Mouse (Mus musculus) layer of hippocampus, adult 2 months (tissue): ENCODE measurements at regions not wholly inside any gene's neighbourhood (a gene's known extent, or its start where the extent isn't known, plus 50 kb on each side); places are given as distances from the start of the nearest gene placed in this dataset.

Experiments used
- DNase-seq, 2 experiments: peaks; one replicate each; pipeline ENCODE4 v3.0.0; 2022; ENCODE audit warnings: low spot score in 2 of 2
- H3K27ac ChIP-seq: fragments of 200-600 bp; 2 replicates; pipeline ENCODE4 v1.8.1; 2022
- H3K4me3 ChIP-seq: fragments of 200-600 bp; 2 replicates; pipeline ENCODE4 v1.8.1; 2022; ENCODE audit warnings: mild to moderate bottlenecking
- CTCF ChIP-seq: fragments of 200-600 bp; conservative IDR thresholded peaks from 2 replicates; pipeline ENCODE4 v1.8.1; 2022; ENCODE audit warnings: antibody characterized with exemption, mild to moderate bottlenecking, moderate library complexity

GRCm38 (mm10) chr7:77632656-77633055, 1105.2 kb downstream of the Ntrk3 start:
- no peak for DNase-seq
- no peak for TF ChIP-seq CTCF

DNA sequence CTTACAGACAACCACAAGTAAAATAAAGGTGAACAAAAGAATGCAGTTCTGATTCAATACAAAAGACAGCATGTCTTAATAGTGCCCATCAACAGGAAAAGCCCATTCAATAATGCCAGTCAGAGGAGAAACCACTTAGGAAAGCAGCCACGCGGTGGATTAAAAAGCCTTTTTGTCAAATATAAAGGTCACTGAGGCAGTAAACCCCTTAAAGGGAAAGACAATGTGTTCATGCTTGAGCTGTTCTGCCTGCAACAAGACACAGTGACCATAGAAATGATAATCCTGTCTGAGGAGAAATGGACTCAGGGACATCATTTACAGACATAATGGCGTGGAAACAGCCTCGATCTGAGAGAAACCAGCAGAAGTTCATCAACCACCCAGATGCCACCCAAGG, 1114.3 kb downstream of the Ntrk3 start:
- Histone ChIP-seq H3K4me3 (no peak overlapping the region), H3K27ac (no peak overlapping the region)
- no peak for TF ChIP-seq CTCF
- DNase-seq: no peak

More at GRCm38 (mm10) chr7:77632656-77633055, 1105.2 kb downstream of the Ntrk3 start:
- H3K27ac ChIP-seq: no peak overlapping the region
- H3K4me3 ChIP-seq: no peak overlapping the region

GRCm38 (mm10) chr7:77622934-77623333, 1114.9 kb downstream of the Ntrk3 start:
- no peak for TF ChIP-seq CTCF
- H3K4me3 ChIP-seq: no peak overlapping the region
- DNase-seq: no peak
- 0 out of 2 replicates have a peak overlapping the region, but pooled peaks have one; percentile 2 for H3K27ac ChIP-seq

DNA sequence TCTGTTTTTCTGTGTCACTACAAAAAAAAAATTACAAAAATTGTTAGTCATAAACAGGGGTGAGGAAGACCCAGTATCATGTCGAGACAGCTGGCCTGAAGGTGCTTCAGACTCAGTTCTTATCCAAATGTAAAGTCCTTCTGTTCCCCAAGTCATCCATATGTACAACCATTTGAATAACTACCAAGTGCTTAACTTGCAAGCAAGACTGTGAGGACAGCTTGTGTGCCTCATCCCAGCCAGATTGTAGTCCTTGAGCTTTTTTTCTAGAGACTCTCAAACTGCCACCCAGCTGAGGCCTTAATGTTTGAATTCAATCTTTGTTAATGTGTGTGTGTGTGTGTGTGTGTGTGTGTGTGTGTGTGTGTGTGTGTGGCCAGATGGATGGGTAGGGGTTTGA, 1164.9 kb downstream of the Ntrk3 start:
- peak; percentile 7 to 26 for DNase-seq

DNA sequence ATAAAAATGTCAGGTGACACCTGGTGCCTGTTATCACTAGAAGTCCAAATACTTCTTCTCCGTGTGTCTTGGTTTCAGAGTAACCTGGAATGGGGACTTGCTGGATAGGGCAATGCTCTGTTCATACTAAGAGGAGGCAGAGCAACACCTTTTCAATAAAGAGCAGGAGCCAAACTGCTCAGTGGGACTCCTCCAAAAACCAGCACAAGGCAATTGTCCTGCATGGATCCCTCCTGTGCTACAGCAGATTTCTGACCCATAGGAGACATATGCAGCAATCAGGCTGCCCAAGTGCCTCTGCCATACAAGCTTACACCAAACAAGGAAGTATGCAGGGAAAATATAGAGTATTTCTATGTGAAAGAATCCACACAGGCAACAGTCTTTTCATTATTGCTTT, 1178.7 kb downstream of the Ntrk3 start:
- H3K4me3 ChIP-seq: no peak overlapping the region
- no peak for DNase-seq
- no peak for TF ChIP-seq CTCF
- no peak overlapping the region for H3K27ac ChIP-seq

More for the DNA sequence above, 1164.9 kb downstream of the Ntrk3 start:
- H3K4me3 ChIP-seq: no peak overlapping the region
- TF ChIP-seq CTCF: no peak
- H3K27ac ChIP-seq: no peak overlapping the region

DNA sequence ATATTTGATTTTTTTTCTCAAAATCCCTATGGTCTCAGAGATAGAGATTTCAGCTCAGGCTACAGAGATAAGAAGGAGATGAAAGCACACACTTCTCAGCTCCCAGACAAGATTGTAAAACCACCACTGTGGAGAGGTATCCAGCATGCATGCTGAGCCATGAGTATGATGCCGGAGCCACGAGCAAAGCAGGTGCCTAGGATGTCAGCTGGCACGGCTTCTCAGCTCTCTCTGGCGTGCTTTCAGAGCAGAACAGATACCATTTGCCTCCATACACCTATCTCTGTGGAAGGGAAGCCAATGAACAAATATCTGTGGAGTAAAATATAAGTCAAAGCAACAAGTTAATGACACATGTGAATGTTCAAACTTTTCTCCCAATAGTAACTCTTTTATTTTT, 1179.3 kb downstream of the Ntrk3 start:
- no peak for TF ChIP-seq CTCF
- no peak for DNase-seq
- Histone ChIP-seq H3K4me3 (no peak overlapping the region), H3K27ac (no peak overlapping the region)

- H3K27ac ChIP-seq: no peak overlapping the region
- H3K4me3 ChIP-seq: no peak overlapping the region
- no peak for TF ChIP-seq CTCF
- DNase-seq: no peak
Observed at GRCm38 (mm10) chr7:77536890-77537289, 1200.9 kb downstream of the Ntrk3 start.

DNA sequence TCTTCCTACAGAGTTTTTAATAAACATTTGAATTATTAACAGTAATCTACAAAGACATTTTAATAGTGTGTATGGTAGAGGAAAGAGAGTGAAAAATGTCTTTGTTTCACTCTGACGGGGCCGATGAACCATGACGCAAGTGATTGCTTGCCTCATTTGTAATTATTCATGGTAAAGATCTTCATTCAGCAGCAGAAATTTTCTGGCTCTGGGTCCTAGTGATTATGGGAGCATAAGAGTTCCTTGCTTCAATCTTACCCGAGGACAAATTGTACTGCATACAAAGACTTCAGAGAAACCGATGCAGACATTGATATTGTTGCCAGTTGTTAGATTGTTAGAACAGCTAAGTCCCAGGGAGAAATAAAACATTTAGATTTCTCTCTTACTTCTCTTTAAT, 1209.9 kb downstream of the Ntrk3 start:
- Histone ChIP-seq H3K27ac (no peak overlapping the region), H3K4me3 (no peak overlapping the region)
- DNase-seq: no peak
- no peak for TF ChIP-seq CTCF

- no peak for DNase-seq
- Histone ChIP-seq H3K27ac (no peak overlapping the region), H3K4me3 (no peak overlapping the region)
- TF ChIP-seq CTCF: no peak
Observed at GRCm38 (mm10) chr7:77509586-77509985, 1228.2 kb downstream of the Ntrk3 start.

DNA sequence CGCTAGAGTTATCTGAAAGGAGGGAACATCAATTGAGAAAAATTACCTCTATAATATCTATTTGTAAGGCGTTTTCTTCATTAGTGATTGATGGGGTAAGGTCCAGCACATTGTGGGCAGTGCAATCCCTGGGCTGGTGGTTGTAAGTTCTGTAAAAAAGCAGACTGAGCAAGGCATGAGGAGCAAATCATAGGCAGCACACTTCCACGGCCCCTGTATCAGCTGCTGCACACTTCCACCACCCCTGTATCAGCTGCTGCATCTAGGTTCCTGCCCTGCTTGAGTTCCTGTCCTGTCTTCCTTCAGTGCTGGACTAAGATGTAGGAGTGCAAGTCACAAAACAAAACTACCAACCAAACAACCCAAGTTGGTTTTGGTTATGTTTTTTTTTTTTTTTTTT, 1230.2 kb downstream of the Ntrk3 start:
- no peak overlapping the region for H3K27ac ChIP-seq

DNA sequence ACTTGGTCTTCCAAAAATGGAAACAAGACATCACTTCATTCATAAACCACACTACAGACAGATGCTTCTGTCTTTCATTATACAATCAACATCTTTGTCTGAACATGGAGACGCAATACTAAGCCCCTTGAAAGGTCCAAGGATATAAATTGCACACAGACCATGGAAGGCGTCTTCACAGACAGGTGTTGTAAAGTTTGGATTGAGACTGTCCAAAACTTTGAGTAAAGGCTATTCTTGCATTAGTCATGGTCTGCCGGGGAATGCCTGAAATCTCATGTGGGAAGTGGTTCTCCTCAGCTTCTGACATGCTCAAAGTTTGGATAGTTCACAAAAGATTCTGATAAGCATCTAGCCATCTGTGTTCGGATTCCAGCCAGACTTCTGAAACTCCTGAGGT, 1235.2 kb downstream of the Ntrk3 start:
- no peak for DNase-seq
- no peak overlapping the region for H3K4me3 ChIP-seq
- no peak for TF ChIP-seq CTCF
- H3K27ac ChIP-seq: no peak overlapping the region

More for the DNA sequence above, 1230.2 kb downstream of the Ntrk3 start:
- no peak overlapping the region for H3K4me3 ChIP-seq
- no peak for DNase-seq
- TF ChIP-seq CTCF: no peak

- Histone ChIP-seq H3K4me3 (no peak overlapping the region), H3K27ac (no peak overlapping the region)
- TF ChIP-seq CTCF: peak; percentile 61
- no peak for DNase-seq
Observed at GRCm38 (mm10) chr7:77495066-77495465, 1242.7 kb downstream of the Ntrk3 start.

- no peak overlapping the region for H3K27ac ChIP-seq
- H3K4me3 ChIP-seq: no peak overlapping the region
- TF ChIP-seq CTCF: no peak
- peak in 1 of 2 experiments; percentile 9 for DNase-seq
Observed at GRCm38 (mm10) chr7:77477519-77477918, 1247.8 kb downstream of the Agbl1 start.

- H3K27ac ChIP-seq: no peak overlapping the region
- DNase-seq: no peak
Observed at GRCm38 (mm10) chr7:77446052-77446367, 1216.3 kb downstream of the Agbl1 start.

More at GRCm38 (mm10) chr7:77446052-77446367, 1216.3 kb downstream of the Agbl1 start:
- no peak for TF ChIP-seq CTCF
- H3K4me3 ChIP-seq: no peak overlapping the region
